Mouse (Mus musculus): ENCODE data around the gene Wrnip1.

Gene Wrnip1

GRCm38 (mm10) chr13:32801693-32802221, at the start of gene Wrnip1:
Wrnip1 (plus strand) TSS chr13:32802038.
- peak; percentile 100 for DNase-seq (ENCODE audit: low read depth, low spot score)

- no peak for DNase-seq (ENCODE audit: low read depth, low spot score)
Measured at GRCm38 (mm10) chr13:32752066-32752657, 49.7 kb upstream of the Wrnip1 start.

GRCm38 (mm10) chr13:32759036-32759435, 42.8 kb upstream of the Wrnip1 start:
- DNase-seq (ENCODE audit: low read depth, low spot score), result no peak

GRCm38 (mm10) chr13:32760795-32761194, 41.0 kb upstream of the Wrnip1 start:
- no peak for DNase-seq (ENCODE audit: low read depth, low spot score)

- DNase-seq (ENCODE audit: low read depth, low spot score), result no peak
Measured at GRCm38 (mm10) chr13:32763141-32763540, 38.7 kb upstream of the Wrnip1 start.

GRCm38 (mm10) chr13:32764448-32764847, 37.4 kb upstream of the Wrnip1 start:
- DNase-seq (ENCODE audit: low read depth, low spot score), result no peak

- peak; percentile 27 for DNase-seq (ENCODE audit: low read depth, low spot score)
Measured at GRCm38 (mm10) chr13:32768104-32768503, 33.7 kb upstream of the Wrnip1 start.

- no peak for DNase-seq (ENCODE audit: low read depth, low spot score)
Measured at GRCm38 (mm10) chr13:32769960-32770359, 31.9 kb upstream of the Wrnip1 start.

- DNase-seq (ENCODE audit: low read depth, low spot score), result peak; percentile 47
Measured at GRCm38 (mm10) chr13:32775889-32776288, 25.9 kb upstream of the Wrnip1 start.

- no peak for DNase-seq (ENCODE audit: low read depth, low spot score)
Measured at GRCm38 (mm10) chr13:32776350-32776749, 25.5 kb upstream of the Wrnip1 start.

- no peak for DNase-seq (ENCODE audit: low read depth, low spot score)
Measured at GRCm38 (mm10) chr13:32778861-32779260, 23.0 kb upstream of the Wrnip1 start.

- no peak for DNase-seq (ENCODE audit: low read depth, low spot score)
Measured at GRCm38 (mm10) chr13:32783055-32783454, 18.8 kb upstream of the Wrnip1 start.

GRCm38 (mm10) chr13:32783816-32784215, 18.0 kb upstream of the Wrnip1 start, which contains the start of gene Mylk4:
Mylk4 (minus strand) TSS chr13:32783954.
- no peak for DNase-seq (ENCODE audit: low read depth, low spot score)

- DNase-seq (ENCODE audit: low read depth, low spot score), result no peak
Measured at GRCm38 (mm10) chr13:32787584-32787983, 14.3 kb upstream of the Wrnip1 start.

- DNase-seq (ENCODE audit: low read depth, low spot score), result no peak
Measured at GRCm38 (mm10) chr13:32789781-32790180, 12.1 kb upstream of the Wrnip1 start.

- no peak for DNase-seq (ENCODE audit: low read depth, low spot score)
Measured at GRCm38 (mm10) chr13:32794619-32795018, 7.2 kb upstream of the Wrnip1 start.

GRCm38 (mm10) chr13:32795166-32795565, 6.7 kb upstream of the Wrnip1 start:
- no peak for DNase-seq (ENCODE audit: low read depth, low spot score)

- DNase-seq (ENCODE audit: low read depth, low spot score), result no peak
Measured at GRCm38 (mm10) chr13:32797085-32797484, 4.8 kb upstream of the Wrnip1 start.

- no peak for DNase-seq (ENCODE audit: low read depth, low spot score)
Measured at GRCm38 (mm10) chr13:32799131-32799530, 2.7 kb upstream of the Wrnip1 start.

- no peak for DNase-seq (ENCODE audit: low read depth, low spot score)
Measured at GRCm38 (mm10) chr13:32800859-32801258, 979 bp upstream of the Wrnip1 start.

- peak; percentile 26 for DNase-seq (ENCODE audit: low read depth, low spot score)
Measured at GRCm38 (mm10) chr13:32802259-32803081, 632 bp downstream of the Wrnip1 start, which contains the start of gene D930007J09Rik. D930007J09Rik (minus strand) TSS chr13:32802849.

GRCm38 (mm10) chr13:32803701-32804345, 2.0 kb downstream of the Wrnip1 start:
- DNase-seq (ENCODE audit: low read depth, low spot score), result no peak
